Mouse (Mus musculus) megakaryocyte progenitor cell, adult 5-6 weeks (primary cell): ENCODE data around the gene Bcr. TPM values are rescaled to one million over a fixed set of nuclear protein-coding genes. Genes with fewer than 3 reads are reported as not detected.
A peak's percentile ranks its signal among the peaks of the same experiment; 100 is the strongest.

Source experiments
- ATAC-seq: replicated peaks from 2 replicates; pipeline ENCODE4 v1.8.0; 2016; ENCODE audit warnings: mild to moderate bottlenecking, moderate TSS enrichment, inconsistent platforms; ENCODE audit not compliant: poor library complexity
- total RNA-seq, 2 experiments: library from RNA; stranded (forward) in 1 of 2; stranded (reverse) in 1 of 2; fragments of 157-497, 149-512 nt in 1 of 2; fragments of 200-1000 nt in 1 of 2; gene quantifications; 2 replicates each; pipeline versions ENCODE4 v1.2.3 to v1.2.4; 2015 to 2017

The Bcr gene
- total RNA-seq, 2 experiments from 2014 or later = 18.6 to 28.2 TPM

DNA sequence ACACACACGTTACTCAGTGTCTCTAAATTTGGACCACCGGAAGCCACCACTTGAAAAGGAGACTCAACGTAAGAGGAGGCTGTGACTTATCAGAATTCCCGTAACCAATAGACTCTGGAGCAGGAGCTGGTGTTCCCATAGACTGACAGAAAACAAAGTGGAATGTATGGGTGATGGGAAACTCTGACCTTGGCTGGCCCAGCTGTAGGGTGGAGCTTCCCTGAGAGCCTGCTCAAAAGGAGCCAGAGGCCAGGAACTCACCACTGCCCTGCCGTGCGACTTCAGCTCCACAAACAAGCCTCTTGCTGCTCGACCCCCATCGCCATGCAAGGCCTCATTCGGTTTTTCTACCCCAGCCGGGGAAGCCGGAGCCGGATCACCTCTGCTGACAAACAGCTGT, 113.3 kb downstream of the Bcr start:
- ATAC-seq = no peak

DNA sequence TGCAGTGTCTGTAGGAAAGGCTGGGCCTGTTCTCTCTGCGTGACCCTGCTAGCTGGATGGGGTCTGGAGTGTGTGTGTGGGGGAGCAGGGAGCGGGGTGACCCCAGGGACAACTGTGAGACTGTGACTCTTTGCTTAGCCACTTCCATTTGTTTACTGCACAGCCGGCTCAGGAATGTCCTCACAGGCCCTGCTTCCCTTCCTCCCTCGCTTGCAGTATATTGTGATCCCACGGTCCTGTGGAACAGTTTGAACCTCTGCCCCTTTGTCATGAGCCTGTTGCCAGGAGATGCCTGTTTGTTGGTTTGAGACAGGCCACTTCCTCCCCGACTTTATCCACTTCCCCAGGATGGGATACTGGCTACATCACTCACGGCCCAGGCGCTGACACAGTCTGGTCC, 116.1 kb downstream of the Bcr start:
- ATAC-seq = no peak

DNA sequence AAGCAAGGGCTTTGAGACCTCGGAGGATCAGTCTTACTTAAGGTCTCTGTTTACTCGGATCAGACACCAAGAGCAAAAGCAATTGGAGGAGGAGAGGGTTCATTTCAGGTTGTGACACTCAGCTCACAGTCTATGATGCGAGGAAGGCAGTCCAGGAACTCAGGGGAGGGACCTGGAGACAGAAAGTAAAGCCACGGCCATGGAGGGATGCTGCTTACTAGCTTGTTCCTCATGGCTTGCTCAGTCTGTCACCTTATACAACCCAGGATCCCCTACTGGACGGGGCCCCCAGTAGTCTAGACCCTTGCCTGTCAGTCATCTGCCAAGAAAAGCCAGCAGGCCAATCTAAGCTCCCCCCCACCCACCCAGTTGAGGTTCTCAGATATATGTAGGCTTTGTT, 118.5 kb downstream of the Bcr start:
- no peak for ATAC-seq

DNA sequence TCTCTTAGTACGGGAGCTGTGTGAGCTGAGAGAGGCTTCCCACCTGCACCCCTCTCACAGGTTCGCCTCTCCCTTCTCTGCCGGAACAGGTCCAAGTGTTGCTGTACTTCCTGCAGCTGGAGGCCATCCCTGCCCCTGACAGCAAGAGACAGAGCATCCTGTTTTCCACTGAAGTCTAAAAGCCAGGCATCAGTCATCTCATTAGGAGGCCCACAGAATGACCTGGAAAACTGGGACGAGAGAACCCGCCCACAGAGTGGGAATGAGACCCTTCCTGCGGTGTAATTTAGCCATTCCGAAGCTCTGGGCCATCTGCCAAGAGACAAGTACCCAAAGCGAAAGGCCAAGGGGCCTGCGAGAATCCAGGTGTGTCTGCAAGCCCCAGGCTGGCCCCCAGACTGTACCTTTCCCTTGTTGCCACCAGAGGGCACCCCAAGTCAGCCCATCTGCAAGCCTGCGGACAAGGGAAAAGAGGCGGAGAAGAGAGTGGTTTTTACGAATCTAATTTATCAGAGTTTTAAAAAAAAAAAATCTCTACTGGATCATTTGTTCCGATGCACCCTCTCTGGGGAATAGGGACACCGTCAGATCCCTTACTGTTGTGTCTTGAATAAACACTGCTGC, 121.9 kb downstream of the Bcr start:
- ATAC-seq = peak; percentile 82

DNA sequence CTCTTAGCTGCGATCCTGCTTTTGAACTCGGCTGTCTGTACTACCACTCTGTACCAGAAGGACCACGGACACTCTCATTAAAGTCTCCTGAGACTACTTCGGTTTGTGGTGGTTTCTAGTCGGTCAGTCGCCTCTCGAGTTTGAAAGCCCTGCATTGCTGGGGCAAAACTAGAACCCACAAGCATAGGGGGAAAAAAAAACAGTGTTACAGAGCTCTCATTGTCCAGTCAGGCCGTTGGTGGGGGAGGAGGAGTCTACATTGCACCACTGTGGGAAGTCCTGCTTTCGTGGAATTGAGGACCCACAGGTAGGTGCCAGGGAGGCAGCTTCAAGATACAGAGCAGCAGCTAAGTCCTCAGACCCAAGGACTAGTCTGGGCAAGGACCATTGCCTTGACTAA, 124.4 kb downstream of the Bcr start:
- ATAC-seq = no peak

DNA sequence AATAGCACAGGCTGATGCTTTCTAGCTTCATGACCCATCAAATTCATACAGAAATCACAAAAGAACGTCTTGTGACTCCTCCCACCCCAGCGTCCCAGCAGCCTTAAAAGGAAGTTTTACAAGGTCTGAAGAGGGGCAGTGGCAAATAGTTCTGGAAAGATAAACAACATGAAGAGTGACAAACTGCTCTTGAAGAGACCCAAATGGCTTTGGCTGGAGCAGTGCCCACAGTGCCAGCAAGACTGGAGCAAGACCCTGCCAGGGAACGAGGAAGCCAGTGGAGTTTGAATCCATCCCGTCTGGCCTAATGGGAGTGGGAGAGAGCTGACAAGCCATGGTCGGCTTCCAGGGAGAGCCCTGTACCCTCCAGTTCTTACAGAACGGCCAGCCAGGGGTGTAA, 126.2 kb downstream of the Bcr start:
- ATAC-seq = no peak

DNA sequence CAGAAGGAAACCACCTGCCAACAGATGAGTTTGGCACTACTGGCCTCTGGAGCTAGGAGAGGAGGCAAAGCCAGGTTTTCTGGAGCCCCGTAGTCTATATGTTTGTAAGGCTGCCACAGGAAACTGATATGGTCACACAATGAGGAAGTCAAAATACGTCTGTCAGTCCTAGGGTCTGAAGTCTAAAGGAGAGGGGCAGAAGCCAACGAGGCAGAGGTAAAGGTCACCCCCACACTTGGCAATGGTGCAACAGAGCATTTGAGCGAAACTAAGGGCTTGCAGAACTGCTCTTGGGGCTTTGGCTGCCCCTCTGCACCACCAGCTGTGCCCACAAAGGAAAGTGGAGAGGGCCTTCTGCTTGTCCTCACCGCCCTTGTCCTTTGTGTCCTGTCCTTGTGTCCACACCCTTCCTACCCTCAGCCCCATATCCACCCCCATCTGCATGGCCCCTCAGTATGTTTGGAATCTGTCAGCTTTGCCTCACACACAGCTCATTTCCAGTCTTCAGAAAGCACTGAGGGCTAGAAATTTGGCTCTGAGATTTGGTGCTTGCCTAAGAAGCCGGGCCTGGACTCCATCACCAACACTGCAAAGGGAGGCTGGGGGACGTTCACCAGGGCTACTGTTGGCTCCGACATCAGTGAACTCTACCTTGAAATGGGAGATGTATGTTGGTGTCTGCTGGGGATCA, 127.1 kb downstream of the Bcr start:
- peak; percentile 74 for ATAC-seq

DNA sequence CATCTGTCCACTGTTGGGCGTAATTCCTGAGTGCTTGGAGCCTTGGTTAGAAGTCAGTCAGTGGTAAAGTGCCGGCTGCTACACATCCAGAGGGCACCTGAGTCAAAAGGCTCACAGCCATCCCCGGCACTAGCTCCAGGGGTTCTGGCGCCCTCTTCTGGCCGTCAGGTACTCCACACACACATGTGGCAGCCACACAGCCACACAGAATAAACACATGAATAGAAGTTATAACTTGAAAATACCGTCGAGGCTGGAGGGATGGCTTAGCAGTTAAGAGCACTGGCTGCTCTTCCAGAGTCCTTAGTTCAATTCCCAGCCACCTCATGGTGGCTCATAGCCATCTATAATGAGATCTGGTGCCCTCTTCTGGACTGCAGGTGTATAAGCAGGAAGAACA, 131.3 kb downstream of the Bcr start:
- ATAC-seq = peak; percentile 66

DNA sequence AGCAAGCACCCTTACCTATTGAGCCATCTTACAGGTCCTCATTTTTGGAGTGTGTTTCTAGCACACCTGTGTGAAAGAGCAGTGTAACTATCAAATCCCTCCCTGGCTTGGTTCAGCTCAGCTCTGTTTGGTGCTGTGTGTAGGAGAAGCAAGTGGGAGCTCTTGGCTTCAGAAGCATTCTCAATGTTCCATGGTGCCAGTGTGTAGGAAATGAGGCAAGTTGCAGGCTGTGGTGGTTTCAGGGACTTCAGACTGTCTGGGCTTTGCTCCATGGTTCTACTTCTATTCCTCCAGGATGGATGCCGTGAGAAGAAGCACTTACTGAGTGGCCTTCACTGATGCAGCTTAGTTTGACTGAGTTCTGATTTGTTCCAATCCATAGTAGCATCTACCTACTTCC, 137.4 kb downstream of the Bcr start:
- ATAC-seq = no peak

DNA sequence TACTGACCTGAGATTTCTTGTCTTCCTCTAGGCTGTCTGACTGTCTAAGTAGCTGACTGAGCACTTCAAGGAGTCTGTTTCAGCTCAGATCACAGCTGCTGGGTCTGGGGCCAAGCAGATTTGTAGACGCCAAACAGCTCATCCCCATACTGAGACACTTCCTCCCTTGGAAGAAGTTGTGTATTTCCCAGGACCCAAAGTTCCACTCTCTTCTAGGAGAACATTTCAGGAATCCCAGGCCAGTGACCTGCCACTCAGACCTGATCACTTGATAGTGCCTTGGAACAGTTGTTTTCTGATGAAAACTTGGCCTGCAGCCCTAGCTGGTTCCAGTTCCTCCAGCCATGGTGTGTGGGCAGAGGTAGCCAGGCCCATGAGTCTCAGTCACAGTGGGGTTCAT, 140.3 kb downstream of the Bcr start:
- no peak for ATAC-seq

DNA sequence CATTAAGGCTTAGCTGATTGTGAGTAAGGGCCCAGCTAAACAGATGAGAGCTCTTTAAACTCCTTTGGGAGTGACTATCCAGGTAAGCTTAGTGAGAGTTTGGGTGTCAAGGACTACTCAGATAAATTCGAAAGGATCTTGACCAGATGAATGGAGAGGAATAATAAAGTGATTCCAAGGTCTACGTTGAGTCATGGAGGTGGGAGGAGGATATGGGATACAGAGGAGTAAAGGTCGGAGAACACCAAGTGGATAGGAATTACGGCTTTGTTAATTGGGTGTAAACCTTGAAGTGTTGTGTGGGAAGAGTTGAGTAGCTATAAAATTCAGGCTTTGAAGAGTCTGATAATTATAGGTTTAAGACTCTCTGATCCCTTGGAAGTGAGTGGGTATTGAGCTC, 145.8 kb downstream of the Bcr start:
- ATAC-seq = no peak

DNA sequence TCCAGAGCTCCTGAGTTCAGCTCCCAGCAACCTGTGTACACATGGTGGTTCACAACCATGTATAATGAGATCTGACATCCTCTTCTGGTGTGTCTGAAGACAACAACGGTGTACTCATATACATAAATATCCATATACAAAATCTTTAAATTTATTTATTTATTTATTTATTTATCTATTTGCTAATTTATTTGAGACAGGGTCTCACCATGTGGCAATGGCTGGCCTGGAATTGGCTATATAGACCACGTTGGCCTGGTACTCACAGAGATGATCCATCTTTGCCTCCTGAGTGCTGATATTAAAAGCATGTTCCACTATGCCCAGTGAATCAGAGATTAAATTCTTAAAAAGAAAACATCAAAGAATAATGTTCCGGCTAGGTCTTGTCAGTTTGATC, 150.4 kb downstream of the Bcr start:
- ATAC-seq = no peak

DNA sequence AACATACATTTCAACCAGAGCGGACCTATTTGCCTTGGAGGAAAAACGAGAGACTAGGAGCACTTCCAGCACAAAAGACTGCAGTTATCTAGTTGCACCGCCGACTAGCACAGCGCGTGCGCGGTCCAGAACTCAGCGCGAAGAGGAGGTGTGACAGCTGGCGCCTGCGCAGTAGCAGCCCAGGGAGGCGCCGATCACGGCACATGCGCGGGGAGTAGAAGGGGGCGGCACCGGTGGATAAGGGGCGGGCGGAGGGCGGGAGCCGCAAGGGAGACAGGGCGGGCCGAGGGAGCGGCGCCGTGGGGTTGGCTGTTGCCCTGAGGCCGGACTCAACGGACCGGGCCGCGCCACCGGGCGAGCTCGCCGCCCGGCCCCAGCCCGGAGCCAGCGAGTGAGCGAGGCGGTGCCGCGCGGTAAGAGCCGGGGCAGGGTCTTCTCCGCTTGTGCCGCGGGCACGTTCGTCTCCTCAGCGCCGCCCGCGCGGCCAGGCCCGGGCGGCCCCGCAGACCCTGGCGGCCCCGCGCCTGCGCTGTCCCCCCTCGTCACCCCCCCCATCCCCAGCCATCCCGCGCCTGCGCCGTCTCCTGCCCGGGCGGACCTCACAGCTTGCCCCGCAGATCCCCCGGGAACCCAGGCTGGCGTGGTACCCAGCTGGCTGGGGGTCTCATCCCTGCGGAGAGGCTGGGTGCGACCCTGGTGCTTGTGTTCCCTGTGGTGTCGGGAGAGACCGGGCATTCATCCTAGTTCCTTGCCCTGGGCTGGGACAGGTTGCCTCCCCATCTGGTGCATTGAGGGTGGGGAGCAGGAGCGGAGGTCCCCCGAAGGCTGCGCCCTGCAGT, 151.6 kb downstream of the Bcr start, which contains the start of gene Specc1l:
Gene Specc1l, plus strand, starts transcription at position 267 of the 839 bp plus-strand sequence.
- ATAC-seq = peak; percentile 99

DNA sequence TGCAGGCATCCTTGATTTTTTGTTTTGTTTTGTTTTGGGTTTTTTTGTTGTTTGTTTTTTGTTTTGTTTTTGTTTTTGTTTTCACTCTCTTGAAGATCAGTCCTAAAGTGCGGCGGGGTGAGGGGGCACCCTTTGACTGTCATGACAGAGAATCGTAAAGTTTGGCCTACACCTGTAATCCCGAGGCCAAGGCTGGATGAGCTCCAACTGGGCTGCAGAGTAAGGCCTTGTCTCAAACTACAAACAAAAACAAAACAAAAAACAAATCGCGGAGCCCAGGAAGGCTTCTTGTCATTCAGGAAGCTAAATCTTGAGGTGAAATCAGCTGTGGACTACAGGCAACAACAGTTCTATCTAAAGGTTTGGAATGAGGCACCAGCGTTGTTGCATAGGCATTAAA, 152.6 kb downstream of the Bcr start:
- ATAC-seq = no peak

DNA sequence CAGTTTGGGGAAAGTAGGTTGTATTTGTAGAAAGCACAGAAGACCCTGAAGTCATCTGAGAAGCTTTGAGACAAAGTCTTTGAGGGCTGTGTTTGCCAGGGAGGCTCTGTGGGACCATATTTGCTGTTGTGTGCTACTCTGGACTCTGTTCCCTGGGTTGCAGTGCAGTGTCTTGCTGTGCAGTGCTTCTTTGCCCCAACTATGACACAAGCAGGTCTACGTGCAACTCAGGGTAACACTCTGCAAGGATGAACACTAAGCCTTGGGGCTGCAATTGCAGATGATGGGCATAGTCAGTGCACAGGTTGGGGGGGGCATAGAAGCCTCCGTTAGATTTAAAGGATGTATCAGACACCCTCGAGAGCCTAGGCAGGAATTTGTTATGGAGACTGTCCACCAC, 160.3 kb downstream of the Bcr start:
- ATAC-seq = no peak

DNA sequence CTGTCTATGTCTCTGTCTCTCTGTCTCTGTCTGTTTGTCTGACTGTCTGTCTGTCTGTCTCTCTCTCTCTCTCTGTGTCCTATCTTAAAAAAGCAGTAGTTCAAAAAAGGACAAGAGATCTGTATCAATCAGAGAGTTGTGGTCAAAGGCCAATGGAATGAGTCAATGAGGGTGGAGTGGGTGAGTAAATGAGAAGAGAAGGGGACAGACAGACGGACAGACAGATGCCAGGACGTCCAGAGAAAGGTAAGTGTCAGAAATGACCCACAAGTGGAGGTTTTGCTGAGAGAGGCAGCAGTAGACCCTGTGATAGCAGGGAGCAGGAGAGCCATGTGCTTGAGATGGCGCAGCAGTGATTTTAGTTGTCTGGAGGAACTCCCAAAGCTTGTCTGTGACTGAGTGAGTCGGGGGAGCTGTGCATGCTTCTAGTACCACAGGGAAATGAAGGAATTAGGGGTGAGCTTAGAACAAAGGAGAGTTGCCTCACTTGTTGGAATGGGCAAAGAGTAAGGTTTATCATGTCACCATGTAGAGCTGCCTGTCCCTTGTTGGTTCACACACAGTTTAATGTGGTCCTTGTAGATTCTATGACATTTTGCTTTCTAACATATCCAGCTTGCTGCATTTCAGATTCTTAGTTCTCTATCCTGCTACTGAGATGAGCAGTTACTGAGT, 161.7 kb downstream of the Bcr start:
- ATAC-seq = no peak

DNA sequence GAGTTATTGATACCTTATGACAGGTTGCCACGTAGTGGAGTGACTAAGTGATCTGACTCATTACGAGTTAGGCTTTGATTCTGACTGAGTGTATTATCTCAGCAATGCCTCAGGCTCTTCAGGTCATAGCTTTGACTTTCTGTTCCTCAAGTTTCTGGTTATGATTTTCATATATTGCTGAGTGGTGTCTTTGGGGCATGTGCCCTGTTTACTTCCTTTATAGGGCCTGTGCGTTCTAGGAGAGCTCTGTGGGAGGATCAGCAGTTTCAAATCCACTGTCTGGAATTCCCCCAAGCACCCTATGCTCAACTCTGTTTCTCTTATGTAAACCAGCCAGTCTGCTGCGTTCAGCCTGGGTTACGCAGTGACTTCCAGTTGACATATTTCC, 162.2 kb downstream of the Bcr start:
- peak; percentile 70 for ATAC-seq

DNA sequence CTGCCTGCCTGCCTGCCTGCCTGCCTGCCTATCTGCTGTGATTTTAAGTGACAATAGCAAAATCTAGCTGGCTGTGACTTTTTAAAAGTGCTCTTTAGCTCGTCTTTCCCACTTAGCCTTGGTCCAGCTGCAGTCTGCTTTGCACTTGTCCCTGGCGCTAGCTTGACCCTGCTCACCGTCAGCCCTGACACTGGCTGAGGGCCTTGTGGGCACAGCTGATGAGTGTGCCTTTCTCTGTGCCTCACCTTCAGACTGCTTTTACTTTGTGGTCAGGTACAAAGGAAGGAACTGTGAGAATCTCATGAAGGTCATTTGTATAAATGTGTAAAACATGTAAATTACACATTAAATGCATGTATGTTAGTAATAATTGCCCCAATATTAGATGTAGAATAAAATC, 163.8 kb downstream of the Bcr start:
- ATAC-seq = no peak

DNA sequence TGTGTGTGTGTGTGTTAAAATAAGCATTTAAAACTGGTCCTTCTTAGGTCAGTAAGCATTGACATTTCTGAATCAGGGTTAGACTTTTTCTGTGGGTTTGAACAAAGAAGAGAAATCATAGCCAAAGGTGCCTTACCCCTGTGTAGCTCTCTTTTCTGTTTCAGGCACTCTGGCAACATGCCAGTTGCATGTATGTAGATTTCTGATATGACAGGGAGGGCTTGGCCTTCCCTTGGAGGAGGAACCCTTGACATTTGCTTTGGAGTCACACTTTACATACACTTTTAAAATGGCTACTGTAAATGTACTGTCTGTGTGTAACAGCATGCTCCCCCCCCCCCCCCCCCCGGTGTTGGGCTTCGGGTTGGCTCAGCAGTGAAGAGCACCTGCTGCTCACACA, 164.2 kb downstream of the Bcr start:
- peak; percentile 32; the same call in 1 of the 2 replicates for ATAC-seq

DNA sequence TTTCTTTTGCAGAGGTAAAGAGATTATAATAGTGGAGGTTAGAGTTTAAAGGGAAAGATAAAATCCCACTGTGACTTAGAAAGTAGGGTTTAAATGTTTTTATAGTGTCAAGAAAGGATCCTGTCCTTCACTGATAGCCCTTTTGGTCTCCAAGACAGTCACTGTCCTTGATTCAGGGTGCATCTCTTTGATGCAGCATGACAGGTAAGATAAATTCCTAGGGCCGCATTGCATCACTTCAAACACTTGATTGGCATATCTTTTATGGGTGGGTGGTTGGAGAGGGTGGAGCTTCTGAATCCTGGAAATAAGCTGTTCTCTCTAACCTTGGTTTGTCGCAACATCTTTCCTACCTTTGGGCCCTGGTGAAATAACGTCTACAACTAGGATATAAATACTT, 167.0 kb downstream of the Bcr start:
- ATAC-seq = peak; percentile 36

DNA sequence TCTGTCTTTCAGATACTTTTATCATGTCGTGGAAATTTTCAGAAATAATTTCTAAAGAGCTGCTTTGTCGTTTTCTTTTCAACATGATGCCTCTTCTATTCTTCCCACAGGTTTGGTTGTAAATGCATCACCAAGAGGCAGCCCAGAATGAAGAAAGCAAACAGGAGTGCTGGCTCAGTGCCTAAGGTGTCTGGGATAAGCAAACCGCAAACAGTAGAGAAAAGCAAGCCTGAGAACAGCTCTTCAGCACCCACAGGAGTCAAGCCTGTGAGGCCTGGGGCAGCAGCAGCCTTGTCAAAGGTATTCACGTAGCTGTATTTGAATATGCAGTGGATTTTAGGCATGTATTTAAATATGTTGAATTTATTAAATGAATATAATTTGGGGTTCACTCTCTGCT, 170.2 kb downstream of the Bcr start:
- ATAC-seq = no peak
